10 mouse cellular contexts compared by ENCODE assay signal in genomic region chr13:78175821-78176380, GRCm38 (mm10). TPM values are rescaled to one million over a fixed set of nuclear protein-coding genes. Genes with fewer than 3 reads are reported as not detected.
A peak's percentile ranks its signal among the peaks of the same experiment; 100 is the strongest.
DNase-seq lines count a peak whose midpoint lies in the region; ATAC-seq and TF ChIP-seq lines count a peak whose summit lies in the region.
"Had no signal": no experiment of that assay in that cellular context is flagged by ENCODE, and none has a peak within 500 bp of the region (broad histone marks: within the 10 kb centered on the region; RNA-seq: fewer than 3 reads in every experiment).

No protein-coding gene starts in this region.

- no peaks in the 10 kb centered on the region for H3K9me3 ChIP-seq in kidney, postnatal 0 days (replicated peaks; ENCODE audit: low read length)
- H3K9me3 ChIP-seq in kidney, embryonic 16.5 days (ENCODE audit: low read length), result no peaks in the 10 kb centered on the region
- H3K9me3 ChIP-seq: stomach, embryonic 15.5 days had no signal

- WGBS in kidney, postnatal 0 days, result 8% methylated on average over 8 of the region's 8 CpGs
- WGBS in kidney, embryonic 16.5 days, result 6% methylated on average over 8 of the region's 8 CpGs

- no peak overlapping the region for H3K4me3 ChIP-seq in kidney, postnatal 0 days (replicated peaks; ENCODE audit: low read depth, low read length)
- H3K4me3 ChIP-seq in kidney, embryonic 16.5 days (ENCODE audit: low read length), result no peak overlapping the region
- H3K4me3 ChIP-seq: erythroblast, embryonic 14.5 days; stomach, embryonic 15.5 days had no signal

- DNase-seq in kidney, postnatal 0 days (ENCODE audit: low spot score), result peak; percentile 75
- no peak for DNase-seq in Patski (ENCODE audit: low read depth, low spot score)
- peak; percentile 79 for DNase-seq in embryo, embryonic 11 days
- peak; percentile 21 to 28 for DNase-seq in layer of hippocampus, postnatal 10 days (ENCODE audit: low spot score in 2 of 2)
- no peak for DNase-seq in ovary, postnatal 36 days (ENCODE audit: low spot score)
- DNase-seq in ovary, postnatal 10 days (ENCODE audit: low spot score), result no peak
- DNase-seq in left cerebral cortex, adult 8-10 months (ENCODE audit: low spot score in 2 of 2), result no peak

- POLR2A ChIA-PET in Patski (lab: Charles Lee), result interaction anchor here (0.6 kb wide), 1 partner anchor 910 kb away, joined by 3 read pairs; no protein-coding TSS in a partner anchor

- no peak overlapping the region for H3K9ac ChIP-seq in kidney, postnatal 0 days (ENCODE audit: low read depth, low read length)
- H3K9ac ChIP-seq in kidney, embryonic 16.5 days (replicated peaks; ENCODE audit: low read length), result no peak overlapping the region
- H3K9ac ChIP-seq: stomach, embryonic 15.5 days had no signal

- in situ Hi-C loops in Patski (cut with MboI; ENCODE audit: low pct_unique_long_range_greater_than_20kb), result loop anchor here (25.0 kb wide), 1 partner anchor 289 kb away; no protein-coding TSS in a partner anchor

- no peak for ATAC-seq in kidney, postnatal 0 days (replicated peaks; ENCODE audit: low FRiP score, low read depth)
- ATAC-seq in kidney, embryonic 16.5 days (ENCODE audit: low FRiP score, low TSS enrichment), result no peak
- peak; percentile 62 for ATAC-seq in Patski

- peak; percentile 53 for TF ChIP-seq CTCF in kidney, postnatal 0 days (IDR thresholded peaks at IDR 0.05; ENCODE audit: low read depth)
- peak; percentile 59 for TF ChIP-seq CTCF in Patski (IDR thresholded peaks at IDR 0.05)

- CTCF ChIA-PET in Patski (lab: Charles Lee), result interaction anchor here (0.6 to 3.6 kb wide), 13 partner anchors 10 to 308 kb away, joined by 3 to 25 read pairs (median 3); no protein-coding TSS in a partner anchor

- H3K4me1 ChIP-seq in kidney, postnatal 0 days (replicated peaks; ENCODE audit: insufficient read depth, low read length), result peaks cover under 1% of the 10 kb centered on the region; the same call in 1 of the 2 replicates
- peaks cover 7% of the 10 kb centered on the region; the same call in 1 of the 2 replicates for H3K4me1 ChIP-seq in kidney, embryonic 16.5 days (ENCODE audit: insufficient read depth, low read length)

- no peak overlapping the region for H3K27ac ChIP-seq in kidney, postnatal 0 days
- H3K27ac ChIP-seq in kidney, embryonic 16.5 days (ENCODE audit: low read length), result no peak overlapping the region
- H3K27ac ChIP-seq: stomach, embryonic 15.5 days had no signal

- H3K4me2 ChIP-seq in kidney, postnatal 0 days (ENCODE audit: low read length), result no peak overlapping the region
- no peak overlapping the region for H3K4me2 ChIP-seq in kidney, embryonic 16.5 days (replicated peaks; ENCODE audit: low read depth, low read length)
- H3K4me2 ChIP-seq: stomach, embryonic 15.5 days had no signal

- peaks cover 80% of the 10 kb centered on the region for H3K27me3 ChIP-seq in kidney, postnatal 0 days (ENCODE audit: insufficient read depth, low read length)
- peaks cover 76% of the 10 kb centered on the region for H3K27me3 ChIP-seq in kidney, embryonic 16.5 days (ENCODE audit: insufficient read depth, low read length)
- H3K27me3 ChIP-seq in Patski, result peaks cover 75% of the 10 kb centered on the region

- H3K36me3 ChIP-seq in kidney, postnatal 0 days (ENCODE audit: insufficient read depth, low read length), result no peaks in the 10 kb centered on the region
- H3K36me3 ChIP-seq in kidney, embryonic 16.5 days (ENCODE audit: insufficient read depth, low read length), result no peaks in the 10 kb centered on the region
- H3K36me3 ChIP-seq: stomach, embryonic 15.5 days had no signal

RNA-seq across cellular contexts. Expression of gene Nr2f1, which starts 23.7 kb away (rescaled TPM):
- polyA plus RNA-seq in kidney, postnatal 0 days (2015; fragmentation: Nextera tagmentation; extraction: Ambion mirVana), result 9.8 and 11.2 TPM in 2 replicates
- polyA plus RNA-seq in kidney, embryonic 16.5 days (2015; fragmentation: Nextera tagmentation; extraction: Ambion mirVana), result 12.3 and 15.5 TPM in 2 replicates
- 8.1 TPM for polyA plus RNA-seq in Patski (2021)
- total RNA-seq in layer of hippocampus, postnatal 10 days (2021), result 100 to 1,000 TPM; 108 to 121 TPM
- total RNA-seq in left cerebral cortex, adult 8-10 months (2022), result 100 to 1,000 TPM in 1 of 4 experiments, 10 to 100 TPM in 3; 92.7 to 104 (median 96.8) TPM
- polyA plus RNA-seq: erythroblast, embryonic 14.5 days had no signal

Comparison
In these comparisons a context has a peak if more than half of its experiments do, and no peak if none do; other contexts are left out.
1. DNase-seq: peak in kidney, postnatal 0 days (single experiment), embryo, embryonic 11 days (single experiment) and layer of hippocampus, postnatal 10 days (2 of 2); none in Patski (single experiment), ovary, postnatal 36 days (single experiment), ovary, postnatal 10 days (single experiment) and left cerebral cortex, adult 8-10 months (0 of 2).